Mouse (Mus musculus): Measurements from ENCODE around the gene Bloc1s2.
"Not testable (repeated sequence)": the region's sequence is repeated elsewhere in the genome, so short reads cannot be mapped to it uniquely, and the experiment has no call there.

The Bloc1s2 gene

DNA sequence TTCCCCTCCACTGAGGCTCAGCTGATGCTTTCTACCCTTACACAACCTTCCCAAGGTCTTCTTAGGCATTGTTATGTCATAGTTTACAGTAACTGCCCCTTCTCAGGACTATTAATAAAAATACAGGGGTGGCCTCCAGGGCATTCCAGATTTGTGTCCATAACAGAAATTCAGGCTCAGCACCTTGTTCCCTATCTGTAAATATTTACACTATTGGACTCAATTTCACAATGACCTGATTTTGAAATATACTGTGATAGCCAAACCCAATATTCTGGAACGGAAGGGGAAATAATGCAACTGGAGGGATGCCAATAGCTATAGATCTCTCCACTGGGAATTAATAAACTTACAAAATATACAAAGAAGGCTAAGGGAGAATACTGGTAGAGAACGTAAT, 17.7 kb downstream of the Bloc1s2 start:
- intact Hi-C loops (cut with DNase I) = no loop called here

- intact Hi-C loops (cut with DNase I) = no loop called here
These were observed 18.3 kb downstream of the Bloc1s2 start for GRCm38 (mm10) chr19:44127729-44128497.

DNA sequence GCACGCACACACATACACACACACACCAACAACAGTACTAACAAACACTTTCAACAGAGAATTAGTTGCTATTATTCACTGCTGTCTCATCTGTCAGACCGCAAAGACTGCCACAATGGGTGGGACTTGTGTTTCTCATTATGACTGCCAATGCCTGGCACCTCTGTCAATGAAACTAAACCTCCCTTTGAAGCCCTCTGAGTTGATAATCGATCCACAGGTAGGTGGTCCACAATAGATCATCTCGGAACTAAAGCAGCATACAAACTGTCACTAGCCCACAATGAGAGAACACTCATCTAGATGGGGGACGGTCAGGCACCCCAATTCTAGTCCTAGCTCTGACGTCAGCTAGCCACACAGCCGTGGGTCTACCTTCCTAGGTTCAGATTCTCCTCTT, 25.1 kb downstream of the Bloc1s2 start:
- intact Hi-C loops (cut with DNase I) = no loop called here

GRCm38 (mm10) chr19:44120686-44121085, 25.6 kb downstream of the Bloc1s2 start:
- intact Hi-C loops (cut with DNase I) = not testable (repeated sequence)

DNA sequence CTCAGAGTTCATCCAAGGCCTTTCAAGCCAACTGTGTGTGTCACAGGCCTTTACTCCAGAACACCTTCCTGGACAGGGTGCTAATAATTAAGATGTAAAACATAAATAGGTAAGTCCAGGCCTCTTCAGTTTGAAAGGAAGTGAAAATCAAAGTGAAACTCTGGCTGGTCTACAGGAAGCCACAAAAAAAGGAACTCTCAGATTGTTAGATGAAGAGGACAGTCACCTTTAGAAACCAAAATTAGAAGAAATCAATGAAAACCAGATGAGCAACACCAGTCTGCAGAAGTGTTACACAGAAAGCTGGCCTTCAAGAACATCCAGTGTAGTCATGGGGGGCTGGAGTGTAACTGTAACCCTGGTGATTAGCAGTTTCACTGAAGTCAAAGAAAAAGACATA, 28.5 kb downstream of the Bloc1s2 start:
- intact Hi-C loops (cut with DNase I) = no loop called here

DNA sequence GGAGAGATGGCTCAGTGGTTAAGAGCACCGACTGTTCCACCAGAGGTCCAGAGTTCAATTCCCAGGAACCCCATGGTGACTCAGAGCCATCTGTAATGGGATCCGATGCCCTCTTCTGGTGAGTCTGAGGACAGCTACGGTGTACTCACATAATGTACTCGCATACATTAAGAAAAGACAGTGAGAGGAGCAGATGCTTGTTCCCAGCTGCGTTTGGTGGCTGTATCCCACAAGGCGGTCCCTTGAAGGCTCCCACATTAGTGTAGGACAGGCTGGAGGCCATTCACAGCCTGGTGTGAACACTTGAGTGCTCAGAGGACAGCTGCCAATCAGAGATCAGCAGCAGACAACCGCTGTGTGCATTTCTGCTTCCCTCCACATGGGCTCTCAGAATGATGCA, 34.5 kb downstream of the Bloc1s2 start:
- intact Hi-C loops (cut with DNase I) = no loop called here

- intact Hi-C loops (cut with DNase I) = no loop called here
These were observed 35.9 kb downstream of the Bloc1s2 start for GRCm38 (mm10) chr19:44110356-44110755.

DNA sequence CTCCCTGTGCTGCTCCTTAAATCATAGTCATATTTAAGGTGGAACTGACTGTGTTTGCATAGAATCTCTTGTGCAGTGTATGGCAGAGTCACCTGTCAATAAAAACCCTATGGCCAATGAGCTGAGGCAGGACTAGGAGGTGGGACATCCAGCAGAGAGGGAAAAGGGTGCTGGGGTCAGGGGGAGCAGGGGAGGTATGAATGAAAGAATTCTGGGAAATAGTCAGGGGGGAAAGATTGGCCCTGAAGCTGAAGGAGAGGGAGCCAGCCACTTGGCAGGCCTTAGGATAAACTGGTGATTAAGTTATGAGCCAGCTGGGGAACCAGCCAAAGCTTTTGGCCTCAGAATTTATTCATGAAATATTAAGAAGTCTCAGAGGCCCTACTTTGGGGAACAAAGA, 37.2 kb downstream of the Bloc1s2 start:
- intact Hi-C loops (cut with DNase I) = no loop called here

GRCm38 (mm10) chr19:44107661-44108521, 38.4 kb downstream of the Bloc1s2 start:
- intact Hi-C loops (cut with DNase I) = no loop called here

DNA sequence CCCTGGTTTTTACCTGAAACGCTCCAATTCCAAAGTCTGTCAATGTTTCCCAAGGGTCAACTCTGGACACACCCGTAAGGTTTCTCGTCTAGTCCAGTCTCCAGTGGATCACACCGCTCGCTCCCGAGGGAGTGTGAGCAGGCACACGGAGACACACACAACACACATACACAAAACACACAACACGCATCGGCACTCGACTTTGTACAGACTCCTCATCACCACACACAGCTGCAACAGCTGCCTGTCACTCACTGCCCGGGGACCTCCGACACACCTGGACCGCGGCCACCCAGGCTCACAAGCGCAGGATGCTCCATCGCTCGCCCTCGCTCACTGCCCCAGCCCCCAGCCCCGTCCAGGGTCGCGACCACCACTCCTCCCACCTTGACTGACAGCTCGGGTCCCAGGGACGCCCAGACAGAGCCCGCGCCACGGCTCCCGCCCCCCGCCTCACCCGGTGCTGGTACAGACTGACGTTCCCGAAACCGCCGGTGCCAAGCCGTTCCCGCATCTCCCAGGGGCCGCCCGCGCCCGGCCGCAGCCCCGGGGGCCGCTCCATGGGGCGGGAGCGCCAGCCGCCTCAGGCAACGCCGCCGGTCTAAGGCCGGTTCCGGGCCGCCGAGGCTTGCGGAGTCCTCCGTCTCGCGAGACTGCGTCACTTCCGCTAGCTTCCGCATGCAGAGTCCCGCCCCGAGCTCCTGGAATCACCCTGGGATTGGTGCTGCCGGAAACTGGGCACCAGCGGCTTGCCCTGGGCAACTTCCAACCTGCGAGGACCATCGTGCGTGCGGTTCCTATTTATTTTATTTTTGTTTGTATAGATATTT, 39.2 kb downstream of the Bloc1s2 start, which contains the start of gene Chuk:
Chuk (minus strand) TSS at position 650 of the 830 bp plus-strand sequence.
- intact Hi-C loops (cut with DNase I) = no loop called here

- intact Hi-C loops (cut with DNase I) = no loop called here
These were observed 41.9 kb downstream of the Bloc1s2 start for GRCm38 (mm10) chr19:44104393-44104792.

GRCm38 (mm10) chr19:44103001-44103400, 43.2 kb downstream of the Bloc1s2 start:
- intact Hi-C loops (cut with DNase I) = no loop called here

DNA sequence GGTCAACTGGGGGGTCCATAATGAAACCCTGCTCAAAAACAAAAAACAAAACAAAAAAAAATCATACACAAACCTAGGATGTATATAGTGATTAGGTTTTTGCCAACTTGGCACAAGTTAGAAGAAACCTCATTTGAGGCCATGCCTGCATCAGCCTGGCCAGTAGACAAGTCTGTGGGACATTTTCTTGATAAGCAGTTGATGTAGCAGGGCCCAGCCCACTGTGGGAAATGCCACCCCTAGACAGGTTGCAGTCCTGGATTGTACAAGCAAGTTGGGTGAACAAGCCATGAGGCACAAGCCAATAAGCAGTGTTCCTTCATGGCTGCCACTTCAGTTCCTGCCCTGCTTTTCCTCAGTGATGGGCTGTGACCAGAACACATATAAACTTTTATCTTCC, 45.4 kb downstream of the Bloc1s2 start:
- intact Hi-C loops (cut with DNase I) = no loop called here
